Mouse (Mus musculus): ENCODE results near the gene Phf24. TPM values are rescaled to one million over a fixed set of nuclear protein-coding genes. Genes with fewer than 3 reads are reported as not detected.

The Phf24 gene
- polyA plus RNA-seq, 1 experiment, result 4.7 TPM

Other genes starting within 250 kb of the Phf24 start
- 0.19 TPM in 1 of 2 replicates, not detected in the other for gene 4930578G10Rik, start 181.1 kb upstream of the Phf24 start, polyA plus RNA-seq (2012; rRNA removed)
- 2.2 and 2.4 TPM in 2 replicates for gene Ccl19, start 160.1 kb upstream of the Phf24 start, polyA plus RNA-seq (2012; rRNA removed)
- 115 and 130 TPM in 2 replicates for gene Ccl21a, start 142.7 kb upstream of the Phf24 start, polyA plus RNA-seq (2012; rRNA removed)
- gene Fam205a1, start 62.8 kb upstream of the Phf24 start, polyA plus RNA-seq (2012; rRNA removed), result 0.03 and 0.10 TPM in 2 replicates
- gene Gm12394, start 59.9 kb upstream of the Phf24 start, polyA plus RNA-seq (2012; rRNA removed), result not detected in 2 replicates
- not detected in 2 replicates for gene Fam205c, start 42.4 kb upstream of the Phf24 start, polyA plus RNA-seq (2012; rRNA removed)
- 26.1 and 46.1 TPM in 2 replicates for gene Dnajb5, start 33.2 kb downstream of the Phf24 start, polyA plus RNA-seq (2012; rRNA removed)
- gene 1700022I11Rik, start 52.9 kb downstream of the Phf24 start, polyA plus RNA-seq (2012; rRNA removed), result not detected in 2 replicates
- 176 and 192 TPM in 2 replicates for gene Vcp, start 83.8 kb downstream of the Phf24 start, polyA plus RNA-seq (2012; rRNA removed)
- gene Fancg, start 93.8 kb downstream of the Phf24 start, polyA plus RNA-seq (2012; rRNA removed), result 9.5 and 11.6 TPM in 2 replicates
- gene Pigo, start 109.2 kb downstream of the Phf24 start, polyA plus RNA-seq (2012; rRNA removed), result 12.7 and 13.1 TPM in 2 replicates
- gene Stoml2, start 115.0 kb downstream of the Phf24 start, polyA plus RNA-seq (2012; rRNA removed), result 72.2 and 94.8 TPM in 2 replicates
- 15.7 and 24.8 TPM in 2 replicates for gene Fam214b, start 129.6 kb downstream of the Phf24 start, polyA plus RNA-seq (2012; rRNA removed)
- gene Unc13b, start 142.3 kb downstream of the Phf24 start, polyA plus RNA-seq (2012; rRNA removed), result 9.9 and 11.2 TPM in 2 replicates